Mouse (Mus musculus): ENCODE measurements around the gene Stx8. TPM values are rescaled to one million over a fixed set of nuclear protein-coding genes. Genes with fewer than 3 reads are reported as not detected.

Gene Stx8
- total and polyA plus RNA-seq, 3 experiments = 29.5 to 152 (median 30.9) TPM

DNA sequence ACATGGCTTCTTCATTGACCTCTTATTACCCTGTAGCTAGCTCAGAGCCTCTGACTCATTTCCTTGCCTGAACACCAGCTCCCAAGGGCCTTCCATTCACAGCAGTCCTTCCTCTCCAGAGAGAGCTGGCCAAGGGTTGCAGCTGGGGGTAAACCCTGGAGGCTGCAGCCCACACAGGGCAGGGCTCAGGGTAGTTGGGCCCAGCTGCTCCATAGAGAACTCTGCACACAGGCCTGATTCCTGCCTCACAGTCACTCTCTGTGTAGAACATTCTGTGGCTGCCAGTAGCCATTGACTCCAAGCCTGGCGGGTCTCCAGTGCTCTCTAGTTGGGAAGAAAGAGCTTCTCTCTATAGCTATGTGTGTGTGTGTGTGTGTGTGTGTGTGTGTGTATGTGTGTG, 64.8 kb downstream of the Stx8 start:
- DNase-seq (ENCODE audit: low read depth, low spot score) = no peak
- Histone ChIP-seq H3K9me3 (replicated peaks; ENCODE audit: insufficient read depth, low read length) (no peaks in the 10 kb centered on the region), H3K36me3 (ENCODE audit: control insufficient read depth in 1 of 2, insufficient read depth in 2 of 2, low read length in 2 of 2) (no peaks in the 10 kb centered on the region; a peak in 2 of 4 replicates), H3K4me1 (ENCODE audit: control insufficient read depth in 1 of 2, insufficient read depth in 2 of 2, low read length in 2 of 2) (no peaks in the 10 kb centered on the region), H3K27me3 (ENCODE audit: control insufficient read depth in 1 of 2, insufficient read depth in 2 of 2, low read length in 2 of 2) (no peaks in the 10 kb centered on the region), H3K9ac (ENCODE audit: control insufficient read depth, low read depth, low read length, poor library complexity, severe bottlenecking) (no peak overlapping the region), H3K27ac (ENCODE audit: control insufficient read depth, low read depth, low read length) (no peak overlapping the region), H3K79me2 (ENCODE audit: control insufficient read depth, insufficient read depth, low read length, poor library complexity) (no peaks in the 10 kb centered on the region), H3K4me3 (ENCODE audit: control insufficient read depth in 1 of 2, insufficient read depth in 1 of 2, low read depth in 2 of 2, low read length in 2 of 2) (no peak overlapping the region)
- TF ChIP-seq MAZ (IDR thresholded peaks at IDR 0.05; ENCODE audit: low read depth, low read length) (no peak), MXI1 (IDR thresholded peaks at IDR 0.05; ENCODE audit: low read depth, low read length) (no peak), EP300 (IDR thresholded peaks at IDR 0.05; ENCODE audit: low read depth in 1 of 2, low read length in 2 of 2) (no peak), POLR2AphosphoS2 (IDR thresholded peaks at IDR 0.05; ENCODE audit: low read length) (no peak), TBP (IDR thresholded peaks at IDR 0.05; ENCODE audit: low read depth, low read length) (no peak), USF2 (IDR thresholded peaks at IDR 0.05; ENCODE audit: borderline replicate concordance in 1 of 2, insufficient read depth in 1 of 2, low read depth in 1 of 2, low read length in 2 of 2) (no peak), ZKSCAN1 (IDR thresholded peaks at IDR 0.05; ENCODE audit: low read depth, low read length) (no peak), CHD2 (IDR thresholded peaks at IDR 0.05; ENCODE audit: low read length) (no peak)

DNA sequence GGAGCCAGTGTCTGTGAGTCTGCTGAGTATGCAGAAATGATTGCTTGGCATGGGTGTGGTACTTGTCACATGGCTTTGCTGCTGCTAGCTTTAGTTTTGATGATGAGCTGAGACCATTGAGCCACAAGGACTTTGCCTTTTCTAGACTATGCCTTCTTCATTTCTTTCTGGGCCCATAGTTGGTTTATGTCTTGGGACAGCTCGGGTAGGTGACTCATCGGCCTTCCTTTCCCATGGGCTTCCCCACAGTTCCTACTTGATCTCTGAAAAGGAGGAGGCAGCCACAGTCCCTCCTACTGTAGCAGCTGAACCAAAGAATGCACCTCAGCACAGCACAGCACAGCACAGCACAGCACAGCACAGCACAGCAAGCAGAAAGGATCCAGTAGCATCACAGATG, 66.5 kb downstream of the Stx8 start:
- H3K27ac ChIP-seq (ENCODE audit: control insufficient read depth, low read depth, low read length) = no peak overlapping the region
- H3K27me3 ChIP-seq (ENCODE audit: control insufficient read depth in 1 of 2, insufficient read depth in 2 of 2, low read length in 2 of 2) = no peaks in the 10 kb centered on the region
- H3K9ac ChIP-seq (ENCODE audit: control insufficient read depth, low read depth, low read length, poor library complexity, severe bottlenecking) = no peak overlapping the region
- no peak for TF ChIP-seq POLR2A (IDR thresholded peaks at IDR 0.05; ENCODE audit: control insufficient read depth in 1 of 2, insufficient read depth in 1 of 2, low read depth in 1 of 2, low read length in 2 of 2, poor library complexity in 1 of 2)
- no peak for TF ChIP-seq UBTF (IDR thresholded peaks at IDR 0.05; ENCODE audit: borderline replicate concordance, insufficient read depth, low read depth, low read length)
- TF ChIP-seq MAFK (IDR thresholded peaks at IDR 0.05; ENCODE audit: borderline replicate concordance, low read depth, low read length) = no peak
- no peak for TF ChIP-seq EP300 (IDR thresholded peaks at IDR 0.05; ENCODE audit: low read depth in 1 of 2, low read length in 2 of 2)
- TF ChIP-seq MEF2A (IDR thresholded peaks at IDR 0.05; ENCODE audit: extremely low read depth, insufficient replicate concordance, low read depth, low read length, poor library complexity, severe bottlenecking) = no peak
- TF ChIP-seq USF1 (IDR thresholded peaks at IDR 0.05; ENCODE audit: low read depth, low read length) = no peak
- TF ChIP-seq SMC3 (IDR thresholded peaks at IDR 0.05; ENCODE audit: low read depth, low read length) = no peak
- TF ChIP-seq TCF12 (IDR thresholded peaks at IDR 0.05; ENCODE audit: low read depth, low read length) = no peak
- no peak for TF ChIP-seq ZC3H11A (IDR thresholded peaks at IDR 0.05; ENCODE audit: low read depth, low read length)
- TF ChIP-seq POLR2AphosphoS5 (IDR thresholded peaks at IDR 0.05; ENCODE audit: borderline replicate concordance, low read depth, low read length) = no peak
- no peak for TF ChIP-seq ETS1 (IDR thresholded peaks at IDR 0.05; ENCODE audit: low read depth, low read length)
- no peak for TF ChIP-seq CHD1 (IDR thresholded peaks at IDR 0.05; ENCODE audit: low read depth, low read length)
- TF ChIP-seq SIN3A (IDR thresholded peaks at IDR 0.05; ENCODE audit: low read length) = no peak
- TF ChIP-seq KAT2A (conservative IDR thresholded peaks at IDR 0.05; ENCODE audit: low read depth, low read length) = no peak
- TF ChIP-seq ELF1 (IDR thresholded peaks at IDR 0.05; ENCODE audit: low read depth, low read length) = no peak
- TF ChIP-seq HCFC1 (IDR thresholded peaks at IDR 0.05; ENCODE audit: low read depth, low read length) = no peak
- no peak for TF ChIP-seq MAZ (IDR thresholded peaks at IDR 0.05; ENCODE audit: low read depth, low read length)
- TF ChIP-seq MYC (IDR thresholded peaks at IDR 0.05; ENCODE audit: low read depth, low read length) = no peak
- no peak for TF ChIP-seq NELFE (IDR thresholded peaks at IDR 0.05; ENCODE audit: low read depth, low read length)
- H3K36me3 ChIP-seq (ENCODE audit: control insufficient read depth in 1 of 2, insufficient read depth in 2 of 2, low read length in 2 of 2) = no peaks in the 10 kb centered on the region; a peak in 1 of 4 replicates
- H3K79me2 ChIP-seq (ENCODE audit: control insufficient read depth, insufficient read depth, low read length, poor library complexity) = no peaks in the 10 kb centered on the region
- H3K4me3 ChIP-seq (ENCODE audit: control insufficient read depth in 1 of 2, insufficient read depth in 1 of 2, low read depth in 2 of 2, low read length in 2 of 2) = no peak overlapping the region
- no peaks in the 10 kb centered on the region for H3K9me3 ChIP-seq (replicated peaks; ENCODE audit: insufficient read depth, low read length)
- no peak for DNase-seq (ENCODE audit: low read depth, low spot score)
- H3K4me1 ChIP-seq (ENCODE audit: control insufficient read depth in 1 of 2, insufficient read depth in 2 of 2, low read length in 2 of 2) = no peaks in the 10 kb centered on the region
